Mouse (Mus musculus): ENCODE measurements around the gene Gm45785. TPM values are rescaled to one million over a fixed set of nuclear protein-coding genes. Genes with fewer than 3 reads are reported as not detected.

Gene Gm45785
- polyA plus RNA-seq, 2 experiments: not detected

GRCm38 (mm10) chr7:140874224-140874623, 18.1 kb upstream of the Gm45785 start:
- DNase-seq (ENCODE audit: low spot score) (no peak), ATAC-seq (ENCODE audit: low FRiP score, low read depth) (no peak)
- WGBS: 90% methylated on average over 4 of the region's 4 CpGs
- Histone ChIP-seq H3K36me3 (ENCODE audit: control insufficient read depth, insufficient read depth, low read length) (peaks cover 45% of the 10 kb centered on the region), H3K4me1 (ENCODE audit: control insufficient read depth, insufficient read depth, low read length) (no peaks in the 10 kb centered on the region), H3K9ac (ENCODE audit: low read depth, low read length, severe bottlenecking) (no peak overlapping the region), H3K27me3 (ENCODE audit: control insufficient read depth, insufficient read depth, low read length) (no peaks in the 10 kb centered on the region), H3K27ac (replicated peaks; ENCODE audit: low read depth, low read length) (no peak overlapping the region), H3K9me3 (ENCODE audit: control insufficient read depth, low read length) (no peaks in the 10 kb centered on the region), H3K4me3 (replicated peaks; ENCODE audit: low read length) (no peak overlapping the region), H3K4me2 (replicated peaks; ENCODE audit: low read depth, low read length, severe bottlenecking) (no peak overlapping the region)
- TF ChIP-seq POLR2A (IDR thresholded peaks at IDR 0.05; ENCODE audit: borderline replicate concordance, extremely low read depth, insufficient read depth, insufficient read length): no peak

DNA sequence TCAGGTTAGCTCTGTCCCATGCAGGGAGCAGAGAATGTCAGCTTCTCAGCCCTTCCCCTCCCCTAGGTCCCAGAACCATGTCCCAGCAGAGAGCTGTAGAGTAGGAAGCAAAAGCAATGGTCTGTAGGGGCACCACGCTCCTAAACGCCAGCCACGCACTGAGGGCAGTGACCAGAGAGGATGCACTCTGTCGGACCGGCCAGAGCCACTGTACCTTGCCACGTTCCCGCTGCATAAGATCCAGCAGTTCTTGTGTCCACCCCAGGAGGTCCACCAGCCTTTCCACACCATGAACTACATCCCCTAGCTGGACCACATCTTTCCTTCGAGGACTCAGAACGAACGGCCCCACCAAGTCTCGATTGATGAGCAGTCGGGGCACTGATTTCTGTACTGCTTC, 8.6 kb upstream of the Gm45785 start:
- Histone ChIP-seq H3K4me1 (ENCODE audit: control insufficient read depth, insufficient read depth, low read length) (no peaks in the 10 kb centered on the region), H3K9me3 (ENCODE audit: control insufficient read depth, low read length) (no peaks in the 10 kb centered on the region), H3K36me3 (ENCODE audit: control insufficient read depth, insufficient read depth, low read length) (peaks cover 67% of the 10 kb centered on the region), H3K4me3 (replicated peaks; ENCODE audit: low read length) (no peak overlapping the region), H3K9ac (ENCODE audit: low read depth, low read length, severe bottlenecking) (no peak overlapping the region), H3K4me2 (replicated peaks; ENCODE audit: low read depth, low read length, severe bottlenecking) (no peak overlapping the region), H3K27me3 (ENCODE audit: control insufficient read depth, insufficient read depth, low read length) (no peaks in the 10 kb centered on the region), H3K27ac (replicated peaks; ENCODE audit: low read depth, low read length) (no peak overlapping the region)
- no peak for ATAC-seq (ENCODE audit: low FRiP score, low read depth)
- DNase-seq (ENCODE audit: low spot score): no peak
- TF ChIP-seq POLR2A (IDR thresholded peaks at IDR 0.05; ENCODE audit: borderline replicate concordance, extremely low read depth, insufficient read depth, insufficient read length): no peak
- WGBS: 86% methylated on average over 12 of the region's 12 CpGs

DNA sequence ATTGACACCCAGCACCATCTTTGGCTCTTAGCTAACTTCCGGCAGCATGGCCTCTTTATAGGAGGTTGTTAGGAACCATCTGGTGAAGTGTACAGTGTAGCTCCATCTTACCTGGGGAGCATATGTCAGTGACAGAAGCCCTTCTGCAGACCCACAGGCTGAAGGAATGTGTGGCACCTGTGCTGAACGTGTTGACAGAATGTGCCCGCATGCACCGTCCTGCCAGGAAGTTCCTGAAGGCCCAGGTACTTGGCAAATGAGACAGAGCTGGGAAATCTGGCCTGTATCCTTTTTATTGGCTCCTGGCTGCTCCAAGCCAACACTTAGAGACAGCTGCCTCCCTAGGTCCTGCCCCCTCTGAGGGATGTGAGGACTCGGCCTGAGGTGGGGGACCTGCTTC, 4.6 kb upstream of the Gm45785 start:
- Histone ChIP-seq H3K27me3 (ENCODE audit: control insufficient read depth, insufficient read depth, low read length) (no peaks in the 10 kb centered on the region), H3K4me2 (replicated peaks; ENCODE audit: low read depth, low read length, severe bottlenecking) (no peak overlapping the region), H3K9me3 (ENCODE audit: control insufficient read depth, low read length) (no peaks in the 10 kb centered on the region), H3K27ac (replicated peaks; ENCODE audit: low read depth, low read length) (no peak overlapping the region), H3K4me3 (replicated peaks; ENCODE audit: low read length) (no peak overlapping the region), H3K9ac (ENCODE audit: low read depth, low read length, severe bottlenecking) (no peak overlapping the region), H3K4me1 (ENCODE audit: control insufficient read depth, insufficient read depth, low read length) (peaks cover 12% of the 10 kb centered on the region), H3K36me3 (ENCODE audit: control insufficient read depth, insufficient read depth, low read length) (peaks cover 68% of the 10 kb centered on the region)
- 79% methylated on average over 5 of the region's 5 CpGs for WGBS
- no peak for TF ChIP-seq POLR2A (IDR thresholded peaks at IDR 0.05; ENCODE audit: borderline replicate concordance, extremely low read depth, insufficient read depth, insufficient read length)
- ATAC-seq (ENCODE audit: low FRiP score, low read depth) (no peak), DNase-seq (ENCODE audit: low spot score) (no peak)

DNA sequence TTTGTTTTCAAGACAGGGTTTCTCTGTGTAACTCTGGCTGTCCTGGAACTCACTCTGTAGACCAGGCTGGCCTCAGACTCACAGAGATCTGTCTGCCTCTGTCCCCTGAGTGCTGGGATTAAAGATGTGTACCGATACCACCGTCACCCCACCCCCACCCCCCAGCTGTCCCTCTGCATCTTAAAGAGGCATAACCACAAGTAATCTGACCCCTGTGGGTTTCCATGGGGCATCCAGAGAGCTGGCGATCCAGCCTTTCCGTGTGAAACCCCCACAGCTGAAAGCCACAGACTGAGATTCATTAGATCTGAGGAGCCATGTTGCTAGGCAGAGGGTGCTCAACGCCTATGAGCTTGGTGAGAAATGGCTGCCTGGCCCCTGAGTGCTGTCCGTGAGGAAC, 3.9 kb upstream of the Gm45785 start:
- Histone ChIP-seq H3K27ac (replicated peaks; ENCODE audit: low read depth, low read length) (no peak overlapping the region), H3K27me3 (ENCODE audit: control insufficient read depth, insufficient read depth, low read length) (no peaks in the 10 kb centered on the region), H3K9me3 (ENCODE audit: control insufficient read depth, low read length) (no peaks in the 10 kb centered on the region), H3K4me1 (ENCODE audit: control insufficient read depth, insufficient read depth, low read length) (peaks cover 17% of the 10 kb centered on the region), H3K4me2 (replicated peaks; ENCODE audit: low read depth, low read length, severe bottlenecking) (no peak overlapping the region), H3K36me3 (ENCODE audit: control insufficient read depth, insufficient read depth, low read length) (peaks cover 62% of the 10 kb centered on the region), H3K9ac (ENCODE audit: low read depth, low read length, severe bottlenecking) (no peak overlapping the region), H3K4me3 (replicated peaks; ENCODE audit: low read length) (no peak overlapping the region)
- 76% methylated on average over 6 of the region's 6 CpGs for WGBS
- TF ChIP-seq POLR2A (IDR thresholded peaks at IDR 0.05; ENCODE audit: borderline replicate concordance, extremely low read depth, insufficient read depth, insufficient read length): no peak
- DNase-seq (ENCODE audit: low spot score) (no peak), ATAC-seq (ENCODE audit: low FRiP score, low read depth) (no peak)

DNA sequence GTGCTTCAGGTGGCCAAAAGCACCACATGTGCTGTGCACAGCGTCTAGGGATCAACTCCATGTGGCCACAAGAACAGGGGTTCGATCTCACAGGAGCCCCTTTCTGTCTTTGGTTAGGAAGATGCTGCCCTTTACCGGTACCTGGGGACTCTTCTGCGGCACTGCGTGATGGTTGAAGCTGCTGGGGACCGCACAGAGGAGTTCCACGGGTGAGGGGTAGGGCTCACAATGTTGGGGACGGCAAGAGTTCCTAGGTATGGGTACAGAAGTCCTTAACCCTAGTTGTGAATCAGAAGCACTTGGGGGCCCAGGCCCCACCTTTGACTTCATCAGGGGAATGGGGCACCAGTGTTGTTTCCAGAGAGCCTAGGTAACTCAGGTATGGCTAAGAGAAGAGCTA, 2.6 kb upstream of the Gm45785 start:
- WGBS: 93% methylated on average over 8 of the region's 8 CpGs
- Histone ChIP-seq H3K9ac (ENCODE audit: low read depth, low read length, severe bottlenecking) (no peak overlapping the region), H3K4me1 (ENCODE audit: control insufficient read depth, insufficient read depth, low read length) (peaks cover 19% of the 10 kb centered on the region), H3K36me3 (ENCODE audit: control insufficient read depth, insufficient read depth, low read length) (peaks cover 59% of the 10 kb centered on the region), H3K27me3 (ENCODE audit: control insufficient read depth, insufficient read depth, low read length) (no peaks in the 10 kb centered on the region), H3K27ac (replicated peaks; ENCODE audit: low read depth, low read length) (no peak overlapping the region), H3K9me3 (ENCODE audit: control insufficient read depth, low read length) (no peaks in the 10 kb centered on the region), H3K4me3 (replicated peaks; ENCODE audit: low read length) (peak overlapping the region; percentile 82; the same call in 1 of the 2 replicates), H3K4me2 (replicated peaks; ENCODE audit: low read depth, low read length, severe bottlenecking) (peak overlapping the region; percentile 98)
- ATAC-seq (ENCODE audit: low FRiP score, low read depth): no peak
- DNase-seq (ENCODE audit: low spot score): no peak
- no peak for TF ChIP-seq POLR2A (IDR thresholded peaks at IDR 0.05; ENCODE audit: borderline replicate concordance, extremely low read depth, insufficient read depth, insufficient read length)

All from limb, embryonic 14.5 days (tissue).